Mouse (Mus musculus) thymus, adult 18-20 months (tissue): ENCODE data around the gene Pramel7.
"Not testable (repeated sequence)": the region's sequence is repeated elsewhere in the genome, so short reads cannot be mapped to it uniquely, and the experiment has no call there.

Source experiments
- DNase-seq, 2 experiments: peaks; one replicate each; pipeline ENCODE4 v3.0.0; 2022; ENCODE audit warnings: mixed read lengths in 2 of 2

The Pramel7 gene

DNA sequence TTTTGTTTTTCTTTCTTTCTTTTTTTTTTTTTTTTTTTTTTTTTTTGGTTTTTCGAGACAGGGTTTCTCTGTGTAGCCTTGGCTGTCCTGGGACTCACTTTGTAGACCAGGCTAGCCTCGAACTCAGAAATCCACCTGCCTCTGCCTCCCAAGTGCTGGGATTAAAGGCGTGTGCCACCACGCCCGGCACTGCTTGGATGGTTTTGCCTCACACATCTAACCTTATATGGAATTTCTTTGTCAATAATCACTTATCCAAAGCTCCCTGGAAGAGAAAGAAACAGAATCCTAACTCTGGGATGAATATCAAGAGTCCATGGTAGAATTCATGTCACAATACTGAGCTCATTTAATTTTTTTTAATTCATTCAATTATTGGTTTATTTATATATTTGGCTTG lies at the start of gene Pramel7:
TSS of gene Pramel7 (minus strand) at position 101 of the 400 bp plus-strand sequence.
- DNase-seq = not testable (repeated sequence)

DNA sequence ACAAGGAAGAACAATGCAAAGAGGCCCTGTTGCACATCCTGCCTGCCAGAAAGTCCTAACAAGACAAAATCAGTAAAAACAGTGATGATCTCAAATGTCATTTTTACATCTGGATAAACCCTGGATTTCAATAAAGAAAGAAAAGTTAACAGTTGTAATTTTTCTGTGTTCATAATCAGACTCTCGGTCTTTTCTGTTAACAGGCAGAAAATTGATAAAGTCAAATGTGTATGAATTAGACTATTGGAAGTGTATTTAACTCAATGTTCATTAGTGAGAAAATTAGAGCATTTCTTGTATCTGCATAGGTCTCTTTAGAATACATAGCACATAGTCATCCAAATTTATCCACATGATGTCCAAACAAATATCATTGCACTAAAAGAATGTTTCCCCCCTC lies 48.5 kb upstream of the Pramel7 start, which contains the start of gene Olfr1128:
TSS of gene Olfr1128 (minus strand) at position 101 of the 400 bp plus-strand sequence.
- no peak for DNase-seq

DNA sequence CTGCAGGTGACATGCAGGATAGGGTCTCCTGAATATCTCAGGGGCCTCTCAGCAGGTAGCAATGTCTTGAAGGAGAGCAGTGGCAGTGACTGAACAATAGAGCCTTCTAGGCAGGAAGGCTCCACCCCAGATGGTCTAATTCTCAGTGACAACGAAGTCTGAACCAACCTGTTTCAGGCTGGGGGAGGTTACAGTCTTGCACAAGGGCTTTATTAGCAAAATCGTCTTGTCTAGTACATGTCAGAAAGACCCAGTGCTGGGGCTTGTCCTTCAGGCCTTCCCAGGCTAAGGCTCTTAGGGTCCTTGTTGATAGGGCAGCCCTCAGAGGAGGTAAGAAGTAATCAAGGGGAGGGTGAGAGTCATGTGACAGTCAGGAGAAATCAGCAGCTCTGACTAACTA lies 37.9 kb upstream of the Pramel7 start:
- DNase-seq = no peak

DNA sequence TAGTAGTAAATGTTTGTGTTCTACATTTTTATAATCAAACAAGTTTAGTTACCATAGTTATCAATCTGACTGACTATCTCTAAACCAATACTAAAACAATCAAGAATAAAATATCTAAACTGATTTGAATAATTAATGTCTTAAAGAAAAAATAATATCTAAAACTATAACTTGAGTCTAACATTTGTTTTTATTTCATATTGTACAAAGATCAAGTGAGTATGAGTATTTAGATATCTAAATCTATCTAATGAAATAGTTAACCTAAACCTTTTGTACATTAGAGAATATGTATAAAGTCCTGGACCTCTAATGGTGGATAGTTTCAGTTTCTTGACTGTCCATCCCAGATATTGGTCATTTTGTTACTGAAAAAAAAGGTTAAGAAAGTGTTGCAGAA lies 34.6 kb upstream of the Pramel7 start, which contains the start of gene Olfr153:
TSS of gene Olfr153 (plus strand) at position 301 of the 400 bp plus-strand sequence.
- no peak for DNase-seq

DNA sequence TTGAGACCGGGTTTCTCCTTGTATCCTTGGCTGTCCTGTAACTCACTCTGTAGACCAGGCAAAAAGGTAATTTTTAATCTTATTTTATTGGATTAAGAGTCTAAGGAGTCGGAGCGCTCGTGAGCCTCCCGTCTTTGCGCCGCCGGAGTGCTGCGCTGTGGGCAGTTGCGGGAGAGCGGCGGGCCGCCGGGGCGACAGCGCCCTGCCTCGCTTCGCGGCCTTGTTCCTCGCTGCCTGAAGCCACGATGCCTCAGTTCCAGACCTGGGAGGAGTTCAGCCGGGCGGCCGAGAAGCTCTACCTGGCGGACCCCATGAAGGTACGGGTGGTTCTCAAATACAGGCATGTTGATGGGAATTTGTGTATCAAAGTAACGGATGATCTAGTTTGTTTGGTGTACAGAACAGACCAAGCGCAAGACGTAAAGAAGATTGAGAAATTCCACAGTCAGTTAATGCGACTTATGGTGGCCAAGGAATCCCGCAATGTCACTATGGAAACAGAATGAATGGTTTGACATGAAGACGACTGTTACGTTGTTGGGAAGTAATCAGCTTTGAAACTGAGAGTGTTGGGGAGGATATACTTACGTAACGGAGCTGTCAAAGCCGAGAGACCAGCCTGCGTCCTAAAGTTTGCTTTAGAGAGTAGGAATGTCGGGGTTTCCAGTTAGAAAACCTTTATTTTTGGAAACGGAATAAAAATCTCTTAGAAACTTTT lies 29.2 kb upstream of the Pramel7 start:
- DNase-seq = not testable (repeated sequence)

DNA sequence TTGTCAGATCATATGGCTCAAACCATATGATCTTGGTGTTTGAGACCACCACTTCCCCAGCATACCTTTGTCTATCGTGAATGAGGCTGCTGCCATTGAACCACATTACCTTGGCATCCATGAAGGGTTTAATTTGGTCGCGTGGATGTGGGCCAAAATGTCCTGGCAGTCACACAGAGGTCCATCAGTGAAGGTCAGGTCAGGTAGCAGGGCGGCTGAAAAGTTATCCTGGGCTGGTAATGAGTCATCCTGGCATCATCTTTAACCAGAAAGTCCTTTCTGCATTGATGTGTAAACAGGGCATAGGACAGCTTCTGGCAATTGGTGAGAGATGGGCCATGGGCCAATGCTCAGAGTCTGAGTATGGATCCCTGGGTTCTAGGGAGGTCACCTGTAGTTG lies 23.8 kb upstream of the Pramel7 start:
- DNase-seq = no peak

DNA sequence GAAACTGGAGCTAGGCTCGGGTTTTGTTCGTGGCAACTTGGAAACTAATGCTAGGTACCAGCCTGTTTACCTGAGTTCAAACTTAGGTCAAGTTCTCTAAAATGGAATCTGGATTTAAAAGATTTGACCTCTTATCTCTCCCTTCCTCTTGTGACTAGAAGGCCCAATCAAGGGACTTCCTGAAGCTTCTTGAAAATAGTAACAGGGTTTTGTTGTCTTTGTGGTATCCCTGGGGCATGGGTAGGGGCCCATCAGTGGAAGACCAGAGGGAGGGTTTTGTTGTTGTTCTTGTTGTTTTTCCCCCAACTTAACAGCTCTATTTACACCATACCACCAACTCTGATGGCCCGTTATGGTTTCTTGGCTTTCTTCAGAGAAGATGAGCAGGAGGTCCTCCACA lies 19.7 kb upstream of the Pramel7 start:
- no peak for DNase-seq

DNA sequence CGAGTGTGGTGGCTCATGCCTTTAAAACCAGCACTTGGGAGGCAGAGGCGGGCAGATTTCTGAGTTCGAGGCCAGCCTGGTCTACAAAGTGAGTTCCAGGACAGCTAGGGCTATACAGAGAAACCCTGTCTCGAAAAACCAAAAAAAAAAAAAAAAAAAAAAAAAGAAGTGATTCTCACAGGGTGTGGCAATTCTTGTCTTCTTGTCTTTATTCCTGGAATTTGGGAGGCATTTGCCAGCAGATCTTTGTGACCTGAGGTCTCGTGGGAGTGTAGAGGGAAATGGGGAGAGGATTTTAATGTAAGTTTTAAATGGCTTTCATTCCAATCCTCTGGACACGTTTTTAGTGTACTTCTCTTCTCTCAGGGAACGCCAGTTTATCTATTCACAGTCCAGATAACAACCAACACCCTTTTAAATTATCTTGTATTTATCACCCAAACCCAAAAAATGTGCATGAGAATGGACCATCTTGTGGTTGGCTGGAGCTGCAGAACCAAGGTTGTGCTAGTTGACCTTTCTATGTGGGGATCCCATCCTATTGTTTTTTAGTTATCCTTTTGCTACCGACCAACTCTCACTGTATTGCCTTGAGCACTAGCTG lies 18.7 kb upstream of the Pramel7 start:
- DNase-seq = no peak

DNA sequence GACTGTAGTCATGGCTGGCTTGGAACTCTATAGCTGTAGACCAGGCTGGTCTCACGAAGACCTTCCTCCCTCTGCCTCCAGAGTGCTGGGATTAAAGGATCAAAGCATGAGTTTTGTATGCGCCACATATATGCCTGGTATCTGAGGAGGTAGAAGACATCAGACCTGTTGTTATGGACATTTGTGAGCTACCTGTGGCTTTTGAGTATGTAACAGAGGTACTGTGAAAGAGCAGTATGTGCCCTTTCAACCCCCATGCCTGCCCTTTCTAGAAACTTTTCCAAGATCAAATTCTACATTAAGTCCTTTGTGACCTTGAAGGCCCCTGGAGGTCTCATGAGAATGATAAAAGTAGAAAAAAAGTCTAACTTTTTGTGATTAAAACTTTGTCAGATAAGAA lies 18.2 kb upstream of the Pramel7 start:
- DNase-seq = no peak

DNA sequence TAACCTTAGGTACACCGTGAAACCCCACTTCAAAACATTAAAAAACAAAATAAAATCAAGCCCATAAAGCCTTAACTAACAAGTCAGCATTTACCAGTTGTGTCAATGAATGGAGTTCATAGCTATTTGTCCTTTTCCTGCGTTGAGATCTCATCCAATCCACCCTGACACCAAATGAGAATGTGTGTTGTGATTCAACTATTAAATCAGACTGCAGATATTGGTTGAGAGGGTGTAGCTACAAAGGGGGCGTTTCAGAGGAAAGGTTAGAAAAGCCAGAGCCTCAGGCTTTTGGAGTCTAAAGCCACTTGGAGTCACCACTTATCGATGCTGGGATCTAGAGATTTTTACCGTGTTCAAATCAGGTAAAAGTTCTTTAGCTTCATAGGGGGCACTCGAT lies 9.4 kb upstream of the Pramel7 start, which contains the start of gene Pramel6:
TSS of gene Pramel6 (plus strand) at position 301 of the 400 bp plus-strand sequence.
- no peak for DNase-seq

DNA sequence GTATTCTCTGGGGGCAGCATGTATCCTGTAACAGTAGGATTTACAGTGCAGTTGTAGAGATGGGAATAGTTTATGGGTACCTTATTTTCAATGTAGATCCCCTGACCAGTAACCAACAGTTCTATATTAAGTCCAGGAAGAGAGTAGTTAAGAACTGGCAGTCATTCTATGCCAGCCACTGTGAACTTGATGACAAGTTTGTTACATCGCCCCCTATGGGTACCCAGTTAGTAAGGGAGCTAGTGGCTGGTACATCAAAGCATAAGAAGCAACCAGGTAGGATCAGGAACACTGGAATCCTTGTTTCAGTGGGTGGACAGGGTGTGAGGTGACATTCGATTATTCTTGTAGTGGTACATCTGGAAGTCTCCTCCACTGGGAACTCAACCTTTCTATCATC lies 14.6 kb downstream of the Pramel7 start:
- no peak for DNase-seq

DNA sequence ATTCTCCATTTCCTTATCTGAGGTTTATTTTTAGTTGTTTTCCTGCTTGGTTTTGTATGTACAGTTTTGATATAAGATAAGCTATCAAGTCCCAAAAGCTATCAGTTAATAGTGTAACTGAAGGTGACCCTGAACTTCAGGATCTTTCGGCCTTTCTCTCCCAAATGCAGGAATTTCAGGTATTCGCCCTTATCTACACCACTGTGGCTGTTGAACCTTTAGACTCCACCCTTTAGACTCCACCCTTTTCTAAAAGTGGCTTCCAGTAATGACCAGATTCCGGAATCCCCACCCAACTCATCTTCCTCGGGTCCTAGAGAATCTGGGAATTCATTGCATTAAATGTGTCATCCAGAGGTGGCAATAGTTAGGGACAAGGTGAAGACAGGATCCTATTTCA lies 15.7 kb downstream of the Pramel7 start:
- no peak for DNase-seq

DNA sequence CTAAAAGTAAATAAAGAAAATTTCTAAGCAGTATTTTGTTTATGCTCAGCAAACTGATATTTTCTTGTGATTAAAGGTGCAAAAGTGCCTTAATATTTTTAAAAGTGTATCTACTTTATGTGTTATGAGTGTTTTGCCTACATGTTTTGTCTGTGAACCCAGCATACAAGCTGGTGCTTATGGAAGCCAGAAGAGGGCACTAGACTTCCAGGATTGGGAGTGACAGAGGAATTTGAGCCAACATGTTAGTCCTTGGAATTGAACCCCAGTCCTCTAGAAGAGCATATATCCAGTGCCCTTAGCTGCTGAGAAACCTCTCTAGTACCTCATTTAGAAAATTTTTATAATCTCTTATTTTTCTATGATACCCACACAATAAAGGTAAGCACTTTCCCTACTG lies 16.7 kb downstream of the Pramel7 start:
- DNase-seq = no peak

DNA sequence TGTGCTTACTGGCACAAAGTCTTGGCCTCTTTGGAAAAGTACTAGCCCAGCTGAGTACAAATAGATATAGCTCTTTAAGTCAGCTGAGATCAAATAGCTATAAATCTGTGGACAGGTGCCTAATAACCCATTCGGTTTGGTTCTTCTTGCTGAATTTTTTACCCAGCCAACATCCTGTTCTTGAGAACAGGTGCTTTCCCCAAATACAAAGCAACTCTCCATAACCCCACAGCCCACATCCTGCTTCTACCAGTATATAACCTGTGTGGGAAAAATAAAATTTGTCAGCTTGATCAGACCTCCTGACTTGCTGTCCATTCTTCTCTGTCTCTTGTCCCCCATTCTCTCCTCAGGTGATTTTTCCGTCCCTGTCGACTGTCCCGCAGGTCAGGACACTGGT lies 35.1 kb downstream of the Pramel7 start:
- DNase-seq = no peak

DNA sequence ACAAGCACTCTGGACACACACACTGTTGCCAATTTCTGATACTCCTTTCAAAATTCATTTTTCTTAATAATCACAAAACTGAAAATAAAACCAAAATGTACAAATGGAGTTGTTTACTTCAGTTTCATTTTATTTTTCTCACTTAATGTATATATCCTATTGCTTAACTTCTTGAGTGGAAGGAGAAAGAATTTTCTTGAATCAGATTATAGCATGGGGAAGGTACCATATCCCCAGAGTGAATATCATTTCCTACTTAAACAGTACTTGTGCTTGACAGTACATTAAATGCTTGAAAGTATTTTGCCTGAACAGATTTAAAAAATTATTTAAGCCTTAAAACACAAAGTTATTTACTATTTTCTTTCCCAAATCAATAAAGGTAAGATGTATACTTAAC lies 43.2 kb downstream of the Pramel7 start, which contains the start of gene Olfr1126:
TSS of gene Olfr1126 (plus strand) at position 301 of the 400 bp plus-strand sequence.
- no peak for DNase-seq
